Mouse (Mus musculus): ENCODE data around the gene Ctbp2.

- TF ChIP-seq CTCF (IDR thresholded peaks at IDR 0.05; ENCODE audit: low read depth) = no peak
- no peak for TF ChIP-seq EP300 (IDR thresholded peaks at IDR 0.05; ENCODE audit: low read depth)
These were observed 112.5 kb downstream of the Ctbp2 start for GRCm38 (mm10) chr7:133011611-133012010.
